Mouse (Mus musculus): Measurements from ENCODE around the gene Olfr665.
"Not testable (repeated sequence)": the region's sequence is repeated elsewhere in the genome, so short reads cannot be mapped to it uniquely, and the experiment has no call there.

Olfr665 gene

GRCm38 (mm10) chr7:104877731-104878130, at the start of gene Olfr665:
Gene Olfr665 (plus strand): TSS chr7:104878031.
- DNase-seq (ENCODE audit: low read depth, low spot score) = no peak

- no peak for DNase-seq (ENCODE audit: low read depth, low spot score)
Measured at GRCm38 (mm10) chr7:104842503-104842902, 35.3 kb upstream of the Olfr665 start, which contains the start of gene Usp17lb. Gene Usp17lb (minus strand): TSS chr7:104842603.

- no peak for DNase-seq (ENCODE audit: low read depth, low spot score)
Measured at GRCm38 (mm10) chr7:104843731-104844287, 34.0 kb upstream of the Olfr665 start.

GRCm38 (mm10) chr7:104851546-104851945, 26.3 kb upstream of the Olfr665 start:
- not testable (repeated sequence) for DNase-seq (ENCODE audit: low read depth, low spot score)

- DNase-seq (ENCODE audit: low read depth, low spot score) = no peak
Measured at GRCm38 (mm10) chr7:104855248-104855750, 22.5 kb upstream of the Olfr665 start.

- DNase-seq (ENCODE audit: low read depth, low spot score) = not testable (repeated sequence)
Measured at GRCm38 (mm10) chr7:104856709-104857108, 21.1 kb upstream of the Olfr665 start, which contains the start of gene Usp17la. Gene Usp17la (plus strand): TSS chr7:104857009.

GRCm38 (mm10) chr7:104857683-104858082, 20.1 kb upstream of the Olfr665 start:
- DNase-seq (ENCODE audit: low read depth, low spot score) = no peak

GRCm38 (mm10) chr7:104861381-104861780, 16.4 kb upstream of the Olfr665 start:
- no peak for DNase-seq (ENCODE audit: low read depth, low spot score)

- no peak for DNase-seq (ENCODE audit: low read depth, low spot score)
Measured at GRCm38 (mm10) chr7:104895852-104896251, 18.0 kb downstream of the Olfr665 start, which contains the start of gene Olfr666. Gene Olfr666 (minus strand): TSS chr7:104895952.

GRCm38 (mm10) chr7:104921382-104921781, 43.6 kb downstream of the Olfr665 start, which contains the start of gene Olfr667:
Gene Olfr667 (minus strand): TSS chr7:104921482.
- no peak for DNase-seq (ENCODE audit: low read depth, low spot score)

GRCm38 (mm10) chr7:104927957-104928356, 50.1 kb downstream of the Olfr665 start, which contains the start of gene Olfr668:
Gene Olfr668 (minus strand): TSS chr7:104928057.
- no peak for DNase-seq (ENCODE audit: low read depth, low spot score)

All from CD4-positive helper T cell, adult 2 months (primary cell).